Mouse (Mus musculus) hematopoietic stem cell, adult 5-6 weeks (primary cell): ENCODE measurements around the gene Ifi203. TPM values are rescaled to one million over a fixed set of nuclear protein-coding genes. Genes with fewer than 3 reads are reported as not detected.
"Not testable (repeated sequence)": the region's sequence is repeated elsewhere in the genome, so short reads cannot be mapped to it uniquely, and the experiment has no call there.

Experiments
- ATAC-seq, 2 experiments: fragments of 125-278 bp in 1 of 2; replicated peaks in 1 of 2; 2 replicates each; pipeline ENCODE4 v1.8.0; 2016 to 2017; ENCODE audit warnings: inconsistent platforms in 2 of 2, mild to moderate bottlenecking in 2 of 2, moderate number of reproducible peaks in 2 of 2, low read depth in 1 of 2, moderate TSS enrichment in 1 of 2; ENCODE audit not compliant: low FRiP score in 2 of 2, poor library complexity in 2 of 2, severe bottlenecking in 2 of 2, insufficient read depth in 1 of 2, low TSS enrichment in 1 of 2
- total RNA-seq: library from RNA; stranded (forward); fragments of 172-1452, 232-1000 nt; gene quantifications from 2 replicates; pipeline ENCODE4 v1.2.3, GENCODE M21; 2017

The Ifi203 gene
- total RNA-seq: 158 and 228 TPM in 2 replicates

DNA sequence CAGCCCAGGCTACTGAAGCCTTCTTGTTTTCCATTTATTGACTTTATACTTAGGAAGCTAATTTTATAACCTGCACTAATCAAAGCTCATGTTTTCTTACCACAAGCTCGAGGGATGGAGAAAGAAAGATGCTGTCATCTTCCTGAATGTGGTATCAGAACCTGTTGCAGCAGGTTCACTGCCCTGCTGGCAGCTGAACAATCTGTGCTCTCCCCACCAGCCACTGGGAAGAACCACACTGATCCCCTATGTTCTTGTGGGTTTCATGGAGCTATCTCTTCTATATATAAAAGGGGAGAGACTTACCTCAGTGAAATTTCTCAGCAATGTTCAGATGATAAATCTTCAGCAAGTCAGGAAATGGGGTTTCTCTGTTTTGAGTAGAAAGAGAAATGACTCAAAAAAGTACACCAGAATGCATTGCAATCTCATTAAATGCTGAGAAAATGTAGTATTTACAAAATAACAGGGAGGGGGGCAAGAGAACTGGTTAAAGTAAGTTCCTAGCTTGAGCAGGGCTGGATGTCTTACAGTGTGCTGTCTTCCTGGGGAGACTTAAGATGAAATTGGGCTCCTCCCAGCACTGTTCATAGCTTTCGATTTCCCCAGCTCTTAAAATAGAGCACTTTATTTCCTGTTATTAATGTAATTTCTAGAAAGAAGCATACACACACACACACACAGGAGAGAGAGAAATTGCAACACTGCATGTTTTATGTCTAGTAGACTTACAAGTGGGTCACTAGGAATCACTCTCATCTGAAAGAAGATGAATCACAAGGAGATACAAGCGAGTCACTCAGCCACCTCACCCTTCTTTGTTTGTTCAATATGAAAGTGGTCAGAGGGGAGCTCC, at the start of gene Ifi203, which contains the start of gene Mndal:
TSS of gene Ifi203 (minus strand) at position 749 of the 856 bp plus-strand sequence.
TSS of gene Mndal (minus strand) at position 568 of the 856 bp plus-strand sequence.
- peak; percentile 70 for ATAC-seq

DNA sequence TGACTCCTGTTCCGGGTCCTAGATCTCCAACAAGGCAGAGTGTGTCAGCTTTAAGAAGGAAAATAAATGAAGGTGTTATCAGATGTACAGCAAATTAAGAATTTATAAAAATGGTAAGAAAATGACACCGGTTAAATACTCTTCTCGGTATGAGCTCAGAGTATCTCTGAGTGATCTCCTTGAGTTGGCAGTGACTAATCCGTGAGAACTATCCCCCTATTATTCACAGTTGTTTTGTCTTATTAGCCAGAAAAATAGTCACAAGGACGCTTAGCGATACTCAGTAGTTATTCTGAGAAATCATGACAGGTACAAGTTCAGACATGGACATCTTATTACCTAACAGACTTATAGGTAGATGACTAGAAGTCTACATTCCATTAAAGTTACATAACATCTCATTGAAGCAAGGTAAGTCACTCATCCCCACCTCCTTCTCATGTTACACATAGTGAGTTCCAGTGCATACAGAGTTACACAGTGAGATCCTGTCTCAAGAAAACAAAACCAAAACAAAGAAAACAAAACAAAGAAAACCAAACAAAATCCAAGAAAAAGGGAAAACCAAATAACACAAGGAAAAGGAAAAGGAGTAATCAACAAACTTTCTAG, 40.3 kb upstream of the Ifi203 start, which contains the start of gene Ifi202b:
TSS of gene Ifi202b (minus strand) at position 51 of the 612 bp plus-strand sequence.
- ATAC-seq: not testable (repeated sequence)

DNA sequence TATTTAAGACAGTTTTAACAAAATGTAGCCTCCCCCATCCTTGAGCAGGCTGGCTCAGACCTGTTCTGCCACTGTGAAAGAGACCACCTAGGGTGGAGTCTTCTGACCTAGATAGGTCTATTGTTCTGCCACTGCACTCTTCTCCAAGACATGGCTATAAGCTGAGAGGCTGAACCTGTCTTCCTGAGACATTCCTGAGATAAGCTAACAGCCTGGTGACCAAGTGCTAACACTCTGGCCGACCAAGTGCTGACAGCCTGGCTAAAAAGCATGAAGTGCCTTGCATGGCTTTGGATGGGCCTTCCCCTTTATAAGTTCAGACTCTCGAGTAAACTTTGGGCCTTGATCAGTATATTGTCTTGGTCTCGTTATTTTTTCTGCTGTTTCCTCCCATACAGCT, 38.6 kb upstream of the Ifi203 start:
- not testable (repeated sequence) for ATAC-seq

DNA sequence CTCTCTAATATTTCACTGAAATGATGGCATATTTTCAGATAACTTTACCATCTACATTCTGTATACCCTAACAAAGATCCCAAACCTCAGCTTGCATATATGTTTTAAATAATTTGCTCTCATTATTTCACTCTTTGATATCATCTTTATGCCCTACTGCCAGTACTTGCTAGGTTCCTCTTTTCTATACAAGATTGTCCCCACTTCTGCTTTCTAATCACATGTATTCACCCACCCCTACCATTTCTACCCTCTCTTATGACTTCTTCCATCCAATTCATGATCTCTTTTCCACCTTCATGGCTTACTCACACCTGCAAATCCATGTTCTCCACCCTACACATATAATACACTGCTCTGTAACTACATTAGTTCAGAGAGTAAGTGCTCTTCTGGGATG, 35.1 kb upstream of the Ifi203 start:
- peak; percentile 87 to 92 for ATAC-seq

DNA sequence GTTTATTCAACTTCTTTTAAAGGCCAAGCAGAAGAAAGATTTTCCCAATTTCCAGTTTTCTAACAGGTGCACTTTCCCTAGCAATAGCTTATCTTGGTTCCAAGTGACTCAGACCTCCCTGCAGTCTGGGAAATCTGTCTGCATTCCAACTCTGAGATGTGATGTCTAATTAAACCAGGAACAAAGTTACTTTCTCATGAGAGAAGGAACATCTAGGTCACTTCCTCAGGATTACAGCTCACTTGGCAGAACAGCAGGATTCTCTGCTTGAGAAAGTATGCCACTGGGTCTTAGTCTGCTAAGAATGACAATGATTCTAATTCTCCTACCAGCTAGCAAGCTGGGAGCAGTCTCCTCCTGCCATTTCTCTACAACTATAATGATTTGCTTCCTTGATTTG, 30.6 kb upstream of the Ifi203 start:
- no peak for ATAC-seq

DNA sequence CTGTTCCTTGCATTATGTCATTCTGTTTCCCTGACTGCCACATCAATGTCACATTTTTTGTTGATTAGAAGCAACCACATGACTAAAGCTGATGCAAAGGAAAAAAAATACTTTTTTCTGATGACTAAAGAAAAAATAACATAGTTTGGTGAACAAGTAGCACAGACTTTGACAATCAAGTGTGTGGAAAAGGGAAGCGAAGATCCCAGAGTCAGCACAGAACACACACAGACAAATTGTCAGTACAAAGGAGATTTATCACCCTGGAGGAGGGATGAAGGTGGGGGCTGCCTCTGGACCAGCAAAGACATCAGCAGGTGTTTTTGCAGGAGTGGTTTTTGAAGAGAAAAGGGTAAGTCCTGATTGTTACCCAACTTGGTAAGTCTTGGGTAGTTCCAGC, 19.0 kb upstream of the Ifi203 start:
- not testable (repeated sequence) for ATAC-seq

DNA sequence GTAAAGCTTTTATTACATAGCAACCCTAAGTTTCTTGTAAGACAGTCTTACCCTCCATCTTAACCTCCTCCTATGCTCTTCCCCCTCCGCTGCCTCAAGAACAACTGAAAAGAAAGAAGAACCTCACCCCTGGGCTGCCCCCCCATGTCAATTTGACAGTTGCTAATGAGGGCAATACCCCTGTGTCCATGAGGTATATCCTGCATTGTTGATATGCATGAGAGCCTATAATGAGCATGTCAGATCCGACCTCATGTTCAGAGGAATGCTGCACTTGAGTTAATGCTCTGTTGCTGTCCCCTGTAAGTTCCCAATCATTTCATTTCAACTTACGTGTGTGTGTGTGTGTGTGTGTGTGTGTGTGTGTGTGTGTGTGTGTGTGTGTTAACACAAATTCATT, 17.5 kb upstream of the Ifi203 start:
- not testable (repeated sequence) for ATAC-seq

DNA sequence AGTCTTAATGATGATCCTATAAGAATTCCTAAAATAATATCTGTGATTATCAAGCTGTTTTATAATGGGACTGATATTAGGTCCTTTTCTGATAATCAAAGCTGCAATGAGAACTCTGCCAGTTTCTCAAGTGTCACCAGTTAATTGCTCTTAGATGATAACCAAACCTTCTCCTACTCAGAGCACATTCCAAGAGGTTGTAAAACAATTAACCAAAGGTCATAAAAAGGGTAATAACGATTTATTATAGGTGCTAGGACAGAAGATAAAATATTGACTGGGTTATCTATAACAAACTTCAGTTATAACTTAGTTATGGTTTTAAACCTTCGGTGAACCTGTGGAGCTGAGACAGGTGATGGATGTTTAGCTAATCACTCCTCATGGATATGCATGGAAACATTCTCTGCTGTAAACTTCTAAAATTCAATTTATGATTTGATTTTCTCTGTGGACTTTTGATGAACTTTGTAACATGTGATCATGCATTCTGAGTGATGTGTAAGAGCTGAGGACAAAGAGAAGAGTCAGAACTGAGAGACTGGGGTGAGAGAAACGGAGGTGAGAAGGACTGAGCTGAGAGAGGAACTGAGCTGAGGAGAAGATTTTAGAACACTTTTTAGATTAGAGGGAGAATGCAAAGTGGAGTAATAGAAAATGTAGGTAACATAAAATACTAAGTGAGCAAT, 13.5 kb upstream of the Ifi203 start:
- ATAC-seq: not testable (repeated sequence)

DNA sequence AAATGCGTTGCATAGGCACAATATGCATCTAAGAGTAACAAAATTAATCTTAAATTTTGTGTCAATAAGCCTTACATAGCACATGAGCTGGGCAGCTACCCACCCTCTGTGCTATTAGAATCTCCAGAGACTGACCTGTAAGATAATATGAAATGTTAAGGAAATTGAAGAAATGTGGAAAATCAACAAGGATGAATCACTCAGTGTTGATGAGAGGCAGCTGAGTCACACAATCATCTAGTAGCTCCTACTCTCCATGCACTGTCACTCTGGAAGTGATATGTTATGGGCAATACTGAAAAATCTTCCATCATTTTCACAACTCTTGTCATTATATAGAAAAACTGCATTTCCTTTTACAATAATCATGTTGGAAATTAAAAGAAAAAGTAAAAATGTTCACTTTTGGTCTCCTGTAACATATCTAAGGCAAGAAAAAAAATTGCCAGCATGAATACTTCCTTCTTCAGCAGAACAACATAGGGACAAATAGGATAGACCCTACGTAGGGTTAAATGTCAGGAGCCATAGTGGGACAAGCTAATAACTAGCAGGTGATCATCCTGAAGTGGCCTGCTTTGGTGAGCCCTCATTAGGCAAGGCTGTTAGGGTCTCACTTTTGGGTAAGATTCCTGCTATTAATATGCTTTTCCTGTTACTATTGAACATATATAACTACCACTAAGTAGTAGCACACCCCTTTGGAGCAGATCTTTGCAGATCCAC, 12.8 kb upstream of the Ifi203 start:
- ATAC-seq: no peak

DNA sequence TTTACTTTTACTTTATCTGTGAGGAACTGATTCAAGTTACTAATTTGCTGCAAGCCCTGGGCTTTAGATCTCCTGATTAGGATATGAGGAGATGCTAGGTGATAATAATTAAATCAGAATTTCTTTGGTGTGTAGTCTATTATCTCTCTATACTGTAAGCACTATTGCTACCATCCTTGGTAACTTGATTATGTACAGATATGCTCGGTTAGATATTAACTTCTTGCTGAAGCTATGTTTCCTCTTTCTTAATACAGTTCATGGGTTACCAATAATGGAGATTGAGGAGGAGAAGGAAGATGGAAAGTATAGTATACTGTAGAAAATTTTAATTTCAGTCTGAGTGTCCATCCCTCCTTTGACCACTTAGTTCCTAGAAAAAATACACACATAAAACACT, 11.1 kb upstream of the Ifi203 start:
- no peak for ATAC-seq

DNA sequence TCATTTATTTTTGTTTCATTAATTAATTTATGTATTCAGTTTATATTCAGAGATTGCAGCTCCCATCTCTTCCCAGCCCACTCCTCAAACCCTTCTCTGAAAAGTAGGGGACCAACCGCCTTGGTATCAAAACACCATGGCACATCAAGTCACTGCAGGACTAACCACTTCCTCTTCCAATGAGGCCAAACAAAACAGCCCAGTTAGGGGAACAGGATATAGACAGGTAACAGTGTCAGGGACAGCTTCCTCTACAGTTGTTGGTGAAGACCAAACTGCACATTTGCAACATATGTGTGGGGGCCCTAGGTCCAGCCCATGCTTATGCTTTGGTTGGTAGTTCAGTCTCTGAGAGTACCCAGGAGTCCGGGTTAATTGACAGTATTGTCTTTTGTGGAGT, 6.6 kb upstream of the Ifi203 start:
- peak; percentile 91 to 98 for ATAC-seq

DNA sequence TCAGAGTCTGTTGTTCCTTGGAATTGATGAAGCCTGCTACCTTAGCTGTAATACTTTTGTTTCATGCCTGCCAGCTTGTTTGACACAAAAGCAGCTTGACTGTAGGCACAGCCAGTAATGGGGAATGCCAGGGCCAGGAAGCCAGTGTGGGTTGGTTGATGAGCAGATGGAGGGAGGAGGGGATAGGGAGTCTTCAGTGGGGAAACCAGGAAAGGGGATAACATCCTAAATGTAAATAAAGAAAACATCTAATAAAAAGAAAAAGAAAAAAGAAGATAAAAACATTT, 251 bp upstream of the Ifi203 start:
- not testable (repeated sequence) for ATAC-seq

DNA sequence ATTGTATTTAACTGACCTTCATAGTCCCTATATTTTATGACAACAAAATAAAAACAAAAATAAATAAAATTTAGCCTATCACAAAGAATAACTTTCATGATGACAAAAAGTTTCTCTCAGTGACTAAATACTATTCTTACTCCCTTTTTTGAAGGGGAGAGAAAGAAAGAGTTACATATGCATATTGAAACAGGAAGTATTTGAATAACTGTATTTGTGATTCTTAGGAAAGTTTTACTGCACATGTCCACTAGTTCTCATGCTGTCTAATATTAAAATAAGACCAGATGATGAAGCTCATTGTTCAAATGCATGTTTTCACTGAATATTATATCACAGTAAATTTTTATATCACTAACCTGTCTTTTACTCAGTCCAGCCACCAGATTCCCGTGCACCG, 950 bp downstream of the Ifi203 start:
- 0 out of 4 replicates have a peak, but pooled peaks of 1 of the 2 experiments have one; percentile 34 for ATAC-seq

DNA sequence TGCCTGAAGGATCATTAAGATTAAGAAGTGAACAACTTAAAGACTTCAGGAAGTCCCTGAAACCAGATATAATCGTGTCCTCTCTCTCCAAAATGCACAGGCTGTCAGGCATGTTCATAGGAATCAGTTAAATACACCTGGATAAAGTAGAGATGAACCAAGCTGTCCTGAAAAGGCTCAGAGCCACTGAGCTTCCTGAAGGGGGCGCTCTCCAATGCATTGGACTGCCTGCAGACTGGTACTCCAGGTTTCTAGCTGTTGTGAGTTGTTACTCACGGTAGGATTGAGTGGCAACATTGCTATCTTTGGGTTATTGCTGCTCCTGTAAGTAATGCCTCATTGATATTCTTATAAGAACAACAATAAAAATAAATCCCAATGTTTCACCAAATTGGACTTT, 23.2 kb downstream of the Ifi203 start:
- ATAC-seq: not testable (repeated sequence)

DNA sequence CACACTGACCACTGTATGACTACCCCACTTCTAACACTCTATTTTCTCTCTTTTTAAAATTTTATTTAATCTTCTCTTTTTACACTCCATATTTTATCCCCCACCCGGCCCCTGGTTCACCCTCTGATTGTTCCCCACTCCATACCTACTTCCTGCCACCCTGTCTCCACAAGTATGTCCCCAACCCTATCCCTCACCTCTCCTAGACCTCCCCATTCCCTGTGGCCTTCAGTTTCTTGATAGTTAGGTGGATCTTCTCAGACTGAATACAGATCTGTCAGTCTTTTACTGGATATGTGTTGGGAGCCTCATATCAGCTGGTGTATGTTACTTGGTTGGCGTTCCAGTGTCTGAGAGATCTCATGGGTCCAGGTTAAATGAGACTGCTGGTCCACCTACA, 27.9 kb downstream of the Ifi203 start:
- ATAC-seq: no peak

DNA sequence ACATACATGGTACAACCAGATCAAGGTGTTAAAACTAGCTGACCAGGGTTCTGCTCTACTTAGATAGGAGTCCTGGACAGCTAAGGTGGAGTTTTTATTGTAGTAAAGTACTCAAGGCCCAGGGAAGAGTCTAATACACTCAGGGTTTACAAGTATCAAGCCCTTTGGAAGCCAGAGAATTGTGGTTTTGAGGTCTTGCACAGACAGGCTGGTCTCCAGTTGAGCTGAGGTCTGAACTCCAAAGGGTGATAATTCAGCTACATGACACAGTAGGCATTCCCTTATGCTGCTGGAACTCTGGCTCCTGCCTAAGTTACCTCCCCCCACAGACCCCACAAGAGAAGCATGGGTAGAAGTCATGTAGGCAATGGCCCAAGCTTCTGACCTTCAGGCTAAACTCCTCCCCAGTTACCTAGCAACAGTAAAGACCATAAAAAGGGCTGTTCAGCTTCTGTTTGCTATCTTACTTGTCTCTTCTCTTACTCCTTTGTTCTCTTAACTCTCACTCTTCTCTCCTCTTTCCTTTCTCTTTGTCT, 29.1 kb downstream of the Ifi203 start:
- ATAC-seq: peak; percentile 25 to 57; a peak in 2 of 4 replicates

DNA sequence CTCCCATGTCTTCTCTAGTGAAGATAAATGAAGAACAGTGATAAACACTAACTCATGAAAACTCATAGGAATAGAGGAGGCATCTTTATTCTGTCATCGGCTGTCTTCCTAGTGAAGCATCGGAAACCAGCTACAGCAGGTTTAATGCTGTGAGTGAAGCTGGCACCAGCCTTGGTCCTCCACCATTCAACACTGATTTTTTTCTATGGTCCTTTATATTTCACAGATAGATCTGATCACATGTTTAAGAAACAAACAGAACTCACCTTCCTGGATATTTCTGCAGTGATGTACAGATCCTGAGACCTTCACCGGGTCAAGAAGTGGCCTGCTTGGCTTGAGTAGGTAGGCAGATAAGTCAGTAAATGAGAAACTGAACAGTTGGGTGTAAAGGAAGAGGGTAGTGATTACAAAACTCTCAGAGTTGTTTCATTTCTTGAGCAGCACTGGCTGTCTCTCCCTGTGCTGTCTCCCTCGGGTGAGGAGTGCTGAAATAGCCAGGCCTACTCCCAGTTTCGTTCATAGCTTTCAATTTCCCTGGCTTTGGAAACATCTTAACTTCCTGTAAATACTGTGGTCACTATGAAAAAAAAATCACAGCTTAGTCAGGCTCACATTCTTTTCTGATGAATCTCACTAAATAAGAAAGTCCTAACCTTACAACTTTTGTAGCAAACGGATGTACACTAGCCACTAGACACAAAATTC, 29.8 kb downstream of the Ifi203 start, which contains the start of gene Ifi211:
TSS of gene Ifi211 (minus strand) at position 499 of the 708 bp plus-strand sequence.
- peak; percentile 42 to 59; a peak in 3 of 4 replicates for ATAC-seq
